Mouse (Mus musculus) large intestine, adult 2 months (tissue): ENCODE measurements around the gene Hsph1. TPM values are rescaled to one million over a fixed set of nuclear protein-coding genes. Genes with fewer than 3 reads are reported as not detected.

Source experiments
- DNase-seq: peaks from one replicate; pipeline ENCODE4 v3.0.0-alpha.2; 2012; ENCODE audit warnings: low read depth, low spot score
- WGBS: fragments of 180-500 bp; shearing (Covaris S2); methylation state at CpG from one replicate; pipeline ENCODE4 v1.1.7; 2018; 5-methylcytosine and 5-hydroxymethylcytosine counted together
- polyA plus RNA-seq: library from polyadenylated mRNA; depleted of rRNA; stranded (reverse); fragments of >200 nt; gene quantifications from 2 replicates; pipeline ENCODE4 v1.2.3, GENCODE M21; 2012

Gene Hsph1
- polyA plus RNA-seq, 1 experiment: 9.5 TPM

- DNase-seq: no peak
- WGBS: 52% methylated on average over 11 of the region's 11 CpGs
Observed at GRCm38 (mm10) chr5:149642783-149643509, 6.8 kb upstream of the Hsph1 start.

DNA sequence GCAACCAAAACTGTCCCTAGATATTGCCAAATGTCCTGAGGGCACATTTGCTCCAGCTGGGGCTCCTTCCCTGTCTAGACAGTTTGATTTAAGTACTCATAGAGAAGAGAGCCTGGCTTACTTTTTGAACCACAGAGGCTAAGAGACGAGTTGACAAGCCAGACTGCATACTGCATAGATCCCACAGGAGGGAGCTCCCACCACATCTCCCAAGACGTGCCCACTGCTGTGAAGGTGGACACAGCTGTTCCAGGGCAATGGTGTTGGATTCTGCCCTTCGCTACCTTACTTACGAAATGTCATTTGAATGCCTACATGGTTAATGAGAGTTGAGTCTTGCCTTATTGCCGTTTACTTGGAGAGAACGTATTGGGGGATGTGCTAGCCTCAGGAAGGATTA is 6.2 kb upstream of the Hsph1 start:
- DNase-seq: no peak
- 25% methylated on average over 6 of the region's 6 CpGs for WGBS

DNA sequence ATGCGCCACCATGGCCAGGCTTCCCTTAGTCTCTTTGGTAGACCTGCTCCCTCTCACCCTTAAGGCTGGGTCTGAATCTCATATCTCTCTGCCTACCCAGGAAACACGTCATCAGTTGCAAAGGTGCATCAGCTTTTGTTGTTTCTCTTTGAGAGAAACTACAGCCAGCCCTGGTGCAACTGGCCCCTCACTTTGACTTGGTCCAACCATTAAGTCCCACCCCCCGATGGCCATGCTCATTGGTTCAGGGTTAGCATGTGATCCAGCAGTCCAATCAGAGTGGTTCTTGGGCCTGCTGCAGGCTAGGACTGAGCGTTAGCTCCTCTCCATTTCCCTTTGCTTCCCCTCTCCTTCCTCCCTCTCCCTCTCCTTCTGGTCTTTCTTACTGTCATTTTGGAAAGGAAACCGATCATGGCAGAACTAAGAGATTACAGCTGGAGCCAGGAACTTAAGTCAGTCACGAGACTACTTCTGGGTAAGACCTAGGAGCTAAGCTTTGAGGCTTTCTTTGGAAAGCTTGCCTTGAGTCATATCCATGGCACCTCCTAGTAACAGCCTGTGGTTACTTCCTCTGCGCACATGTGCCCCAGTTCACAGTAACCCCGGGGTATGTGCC is 5.2 kb upstream of the Hsph1 start:
- 77% methylated on average over 8 of the region's 8 CpGs for WGBS

DNA sequence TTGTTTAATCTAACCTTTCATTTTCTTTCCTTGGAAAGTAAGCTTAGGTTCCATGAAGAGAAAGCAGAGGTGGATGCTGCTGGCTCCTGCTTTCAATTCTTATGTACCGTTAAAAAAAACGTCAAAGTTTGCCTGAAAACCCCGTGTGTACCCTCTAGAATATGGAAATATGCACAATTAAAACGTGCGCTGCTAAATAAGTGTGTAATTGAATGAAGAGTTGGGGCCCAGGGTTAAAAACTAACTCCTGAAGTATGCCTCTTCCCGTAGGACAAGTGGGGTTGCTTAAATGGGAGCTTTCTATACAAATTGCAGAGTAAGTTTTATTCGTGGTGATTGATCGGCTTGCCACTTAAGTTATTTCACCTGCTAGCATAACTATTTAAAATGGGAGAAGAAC is 1.1 kb upstream of the Hsph1 start:
- WGBS: 59% methylated on average over 8 of the region's 8 CpGs
- DNase-seq: no peak

More for the DNA sequence above, 5.2 kb upstream of the Hsph1 start:
- DNase-seq: no peak

- no peak for DNase-seq
- WGBS: under 1% methylated on average over 24 of the region's 24 CpGs
Observed at GRCm38 (mm10) chr5:149635556-149635955, 620 bp downstream of the Hsph1 start.

- no peak for DNase-seq
- WGBS: 39% methylated on average over 11 of the region's 11 CpGs
Observed at GRCm38 (mm10) chr5:149634409-149635035, 1.7 kb downstream of the Hsph1 start.

DNA sequence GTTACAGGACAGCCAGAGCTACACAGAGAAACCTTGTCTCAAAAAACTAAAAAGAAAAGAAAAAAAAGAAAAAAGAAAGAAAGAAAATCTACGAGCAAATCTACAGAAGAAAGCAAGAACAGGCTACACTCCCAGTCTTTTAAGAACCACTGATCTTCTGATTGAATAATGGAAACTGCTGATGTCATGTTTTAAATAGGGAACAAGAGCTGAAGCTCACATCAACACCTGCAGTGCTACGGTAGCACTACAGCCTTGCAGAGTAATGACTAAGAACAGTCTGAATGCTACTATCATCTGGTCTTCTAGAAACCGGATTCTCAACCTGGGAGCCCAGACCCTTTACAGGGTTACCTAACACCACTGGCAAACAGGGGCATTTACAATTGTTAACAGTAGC is 10.6 kb downstream of the Hsph1 start:
- 86% methylated on average over 3 of the region's 3 CpGs for WGBS
- DNase-seq: no peak

- 78% methylated on average over 8 of the region's 8 CpGs for WGBS
- no peak for DNase-seq
Observed at GRCm38 (mm10) chr5:149623815-149624675, 12.1 kb downstream of the Hsph1 start.

- WGBS: 43% methylated on average over 6 of the region's 6 CpGs
- no peak for DNase-seq
Observed at GRCm38 (mm10) chr5:149622644-149623043, 13.5 kb downstream of the Hsph1 start.

- DNase-seq: no peak
- 65% methylated on average over 7 of the region's 7 CpGs for WGBS
Observed at GRCm38 (mm10) chr5:149622152-149622551, 14.0 kb downstream of the Hsph1 start.

DNA sequence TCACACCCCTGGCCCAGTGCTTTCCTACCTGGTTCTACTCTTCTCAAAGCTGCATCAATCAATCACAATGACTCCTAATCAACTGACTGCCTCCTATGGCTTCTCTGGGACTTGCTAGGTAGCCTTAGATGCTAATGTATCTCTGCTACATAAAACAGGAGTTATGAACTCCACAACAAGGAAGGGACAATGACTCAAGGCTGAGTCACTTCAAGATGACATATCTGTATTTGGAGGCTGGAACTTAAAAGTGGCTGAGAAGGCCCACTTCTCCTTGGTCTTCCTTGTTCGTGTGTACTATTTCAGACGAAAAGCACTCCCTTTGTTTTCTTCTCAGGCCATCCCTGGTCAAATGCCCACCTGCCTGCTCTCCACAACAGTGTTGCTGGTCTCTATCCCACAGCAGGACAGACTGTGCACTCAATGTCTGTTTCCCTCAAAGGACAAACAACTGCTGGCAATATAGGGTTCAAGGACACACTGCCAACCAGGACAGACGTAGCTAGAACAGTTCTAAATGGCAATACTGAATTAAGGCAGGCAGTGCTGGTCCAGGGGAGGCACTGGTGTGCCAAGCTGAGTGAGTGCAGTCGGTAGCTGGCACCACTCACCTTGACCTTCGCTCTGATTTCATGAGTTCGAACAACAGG is 18.3 kb downstream of the Hsph1 start:
- WGBS: 85% methylated on average over 6 of the region's 6 CpGs
- no peak for DNase-seq

DNA sequence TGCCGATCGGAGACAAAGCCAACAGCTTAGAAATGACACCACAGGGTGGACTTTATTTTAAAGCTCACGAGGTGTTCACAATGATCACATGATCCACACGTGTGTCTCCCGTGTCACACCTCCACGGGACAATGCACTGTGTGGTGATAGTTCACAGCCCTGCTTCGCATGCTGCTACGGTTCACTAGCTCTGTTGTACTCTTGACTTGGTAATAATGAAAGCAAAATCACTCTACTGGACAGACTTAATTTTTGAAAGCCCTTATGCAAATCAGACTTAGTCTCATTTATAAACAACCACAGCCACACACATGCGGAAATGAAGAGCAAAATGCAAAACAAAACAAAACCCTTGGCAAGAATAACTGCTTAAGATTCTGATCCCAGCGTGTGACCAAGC is 19.4 kb downstream of the Hsph1 start:
- 87% methylated on average over 10 of the region's 10 CpGs for WGBS
- no peak for DNase-seq

GRCm38 (mm10) chr5:149616138-149616537 is 20.0 kb downstream of the Hsph1 start:
- 38% methylated on average over 1 of the region's 1 CpGs for WGBS
- no peak for DNase-seq

GRCm38 (mm10) chr5:149612740-149613139 is 23.4 kb downstream of the Hsph1 start:
- no peak for DNase-seq
- WGBS: 69% methylated on average over 10 of the region's 10 CpGs

DNA sequence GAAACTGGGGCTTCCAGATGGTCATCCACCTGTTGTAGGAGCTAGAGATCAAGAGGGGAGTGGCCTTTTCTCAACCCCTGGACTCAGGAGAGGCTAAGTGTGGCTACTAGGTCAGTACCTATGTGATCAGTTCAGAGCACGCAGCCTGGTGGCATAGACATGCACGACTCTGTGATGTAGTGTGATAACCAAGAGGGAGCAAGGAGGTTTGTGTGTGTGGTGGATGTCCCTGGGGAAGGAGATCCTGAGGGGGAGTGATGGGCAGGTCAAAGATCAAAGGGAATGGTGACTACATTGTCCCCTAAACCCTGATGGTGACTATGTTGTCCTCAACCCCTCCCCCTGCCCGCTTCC is 24.0 kb downstream of the Hsph1 start:
- WGBS: 87% methylated on average over 3 of the region's 3 CpGs

GRCm38 (mm10) chr5:149611476-149612164 is 24.6 kb downstream of the Hsph1 start:
- DNase-seq: no peak
- 65% methylated on average over 16 of the region's 16 CpGs for WGBS

More for the DNA sequence above, 24.0 kb downstream of the Hsph1 start:
- DNase-seq: no peak

- no peak for DNase-seq
Observed at GRCm38 (mm10) chr5:149607083-149607720, 29.0 kb downstream of the Hsph1 start.

GRCm38 (mm10) chr5:149603241-149603640 is 32.9 kb downstream of the Hsph1 start:
- 60% methylated on average over 3 of the region's 3 CpGs for WGBS
- DNase-seq: no peak

More at GRCm38 (mm10) chr5:149607083-149607720, 29.0 kb downstream of the Hsph1 start:
- 71% methylated on average over 8 of the region's 8 CpGs for WGBS

GRCm38 (mm10) chr5:149601996-149602395 is 34.2 kb downstream of the Hsph1 start:
- no peak for DNase-seq
- WGBS: 86% methylated on average over 3 of the region's 3 CpGs
